Mouse (Mus musculus) macrophage (primary cell): Measurements from ENCODE around the gene Pfdn6. TPM values are rescaled to one million over a fixed set of nuclear protein-coding genes. Genes with fewer than 3 reads are reported as not detected.

Experiments used
- H3K27ac ChIP-seq: fragments of 350-480 bp; formaldehyde crosslinking; 2 replicates; pipeline ENCODE4 v1.9.0; 2021
- H3K36me3 ChIP-seq: fragments of 350-480 bp; formaldehyde crosslinking; 2 replicates; pipeline ENCODE4 v1.9.0; 2021; ENCODE audit errors: inconsistent target
- H3K4me3 ChIP-seq: fragments of 350-480 bp; formaldehyde crosslinking; 2 replicates; pipeline ENCODE4 v1.9.0; 2021; ENCODE audit errors: inconsistent target
- H3K79me2 ChIP-seq: fragments of 350-480 bp; formaldehyde crosslinking; 2 replicates; pipeline ENCODE4 v1.9.0; 2021; ENCODE audit errors: inconsistent target
- WGBS: methylation state at CpG from one replicate; pipeline ENCODE4 v1.1.7; 2026; ENCODE audit warnings: inconsistent platforms; ENCODE audit not compliant: missing documents; 5-methylcytosine and 5-hydroxymethylcytosine counted together
- polyA plus RNA-seq: library from polyadenylated mRNA; stranded (reverse); fragments of 250-400 nt; gene quantifications from 3 replicates; pipeline ENCODE4 v1.2.4, GENCODE M21; 2018; ENCODE audit warnings: inconsistent platforms

The Pfdn6 gene
- polyA plus RNA-seq, 1 experiment from 2014 or later: 39.8 TPM

DNA sequence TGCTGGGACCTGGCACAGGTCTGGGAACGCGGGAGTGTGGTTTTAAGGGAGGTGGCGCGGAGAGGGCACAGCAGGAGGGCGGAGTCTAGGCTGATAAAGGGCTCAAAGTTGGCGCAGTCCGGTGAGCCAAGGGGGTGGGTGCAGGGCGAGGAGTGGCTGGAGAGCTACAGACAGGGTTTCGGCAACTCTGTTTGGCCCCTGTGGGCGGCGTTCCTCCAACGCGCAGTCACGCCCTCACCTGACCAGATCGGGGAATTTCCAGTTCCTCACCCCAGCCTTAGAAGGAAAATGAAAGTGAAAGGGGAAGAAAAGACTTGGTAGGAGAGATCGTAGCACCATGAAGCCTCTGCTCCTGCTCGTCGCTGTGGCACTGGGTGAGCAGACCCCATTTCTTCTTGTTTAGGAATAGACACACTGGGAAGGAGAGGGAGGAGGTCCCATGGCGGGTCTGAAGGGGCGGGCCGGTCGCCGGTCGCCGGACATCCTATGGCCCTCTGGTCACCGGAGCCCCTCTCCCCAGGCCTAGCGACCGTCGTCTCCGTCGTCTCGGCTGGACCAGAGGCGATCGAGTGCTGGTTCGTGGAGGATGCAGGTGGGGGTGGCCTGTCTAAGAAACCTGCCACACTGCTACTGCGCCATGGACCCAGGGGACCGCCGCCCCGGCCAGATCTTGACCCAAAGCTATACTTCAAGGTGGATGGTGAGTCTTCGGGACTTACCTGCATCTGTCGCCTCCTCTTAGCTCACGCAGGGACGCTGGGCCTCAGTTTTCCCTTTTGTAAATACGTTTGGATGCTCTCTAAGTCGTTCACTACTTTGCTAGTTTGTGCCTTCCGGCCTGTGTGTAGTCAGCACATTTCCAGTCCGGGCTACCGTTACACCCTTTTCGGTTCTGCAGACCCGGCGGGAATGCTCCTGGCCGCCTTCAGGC, 20.5 kb downstream of the Pfdn6 start:
- WGBS: under 1% methylated on average over 47 of the region's 52 CpGs
- Histone ChIP-seq H3K36me3 (peaks cover 47% of the 10 kb centered on the region; the same call in 1 of the 2 replicates), H3K27ac (peak overlapping the region; percentile 88), H3K4me3 (peak overlapping the region; percentile 99), H3K79me2 (peaks cover 88% of the 10 kb centered on the region)

DNA sequence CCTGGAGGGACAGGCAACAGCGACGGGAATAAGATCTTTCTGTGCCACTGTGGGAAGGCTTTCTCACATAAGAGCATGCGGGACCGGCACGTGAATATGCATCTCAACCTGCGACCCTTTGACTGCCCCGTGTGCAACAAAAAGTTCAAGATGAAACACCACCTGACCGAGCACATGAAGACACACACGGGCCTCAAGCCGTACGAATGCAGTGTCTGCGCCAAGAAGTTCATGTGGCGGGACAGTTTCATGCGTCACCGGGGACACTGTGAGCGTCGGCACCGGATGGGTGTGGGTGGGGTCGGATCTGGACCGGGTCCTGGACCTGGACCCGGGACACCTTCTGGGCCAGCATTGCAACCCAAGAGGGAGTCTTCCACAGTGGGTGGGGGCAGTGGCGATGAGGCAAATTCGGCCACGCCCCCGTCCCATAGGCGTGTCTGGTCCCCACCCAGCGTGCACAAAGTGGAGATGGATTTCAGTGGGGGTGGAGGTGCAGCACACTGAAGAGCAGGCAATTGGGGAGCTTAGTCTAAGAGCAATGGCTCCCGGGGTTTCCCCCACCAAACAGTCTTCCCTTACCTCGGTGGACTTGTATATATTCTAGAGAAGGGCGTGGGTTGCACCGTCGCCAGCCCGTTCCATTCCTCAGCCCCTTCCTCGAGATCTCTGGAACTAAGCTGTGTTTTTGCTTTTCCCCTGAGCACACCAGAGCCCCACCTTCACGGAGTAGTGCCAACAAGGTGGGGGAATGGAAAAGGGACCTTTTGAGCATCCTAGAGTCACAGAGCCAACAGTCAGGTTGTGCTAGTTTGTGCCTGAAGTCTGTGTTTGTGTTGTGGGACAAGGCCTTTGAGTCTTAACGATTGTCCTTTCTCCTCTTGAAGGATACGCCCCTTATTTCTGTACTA, 21.6 kb downstream of the Pfdn6 start:
- 87% methylated on average over 37 of the region's 37 CpGs for WGBS

DNA sequence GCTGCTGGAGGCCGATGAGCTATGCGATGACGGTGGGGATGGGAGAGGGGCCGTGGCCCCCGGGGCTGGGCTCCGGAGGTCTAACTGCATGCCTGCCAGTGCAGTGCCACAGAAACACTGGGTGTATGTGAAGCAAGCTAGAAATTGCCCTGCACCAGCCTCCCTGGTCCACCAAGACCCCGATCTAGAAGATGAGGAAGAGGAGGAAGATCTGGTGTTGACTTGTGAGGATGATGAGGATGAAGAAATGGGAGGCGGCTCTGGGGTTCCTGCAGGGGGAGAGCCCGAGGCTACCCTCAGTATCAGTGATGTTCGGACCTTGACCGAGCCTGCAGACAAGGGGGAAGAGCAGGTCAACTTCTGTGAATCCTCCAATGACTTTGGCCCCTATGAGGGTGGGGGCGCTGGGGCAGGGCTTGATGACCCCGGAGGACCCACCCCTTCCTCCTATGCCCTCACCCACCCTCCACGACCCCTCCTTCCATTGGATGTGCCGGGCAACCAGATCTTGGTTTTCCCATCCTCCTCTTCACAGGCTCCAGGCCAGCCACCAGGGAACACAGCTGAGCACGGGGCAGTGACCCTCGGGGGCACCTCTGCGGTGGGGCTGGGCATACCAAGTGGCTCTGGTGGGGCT, 22.4 kb downstream of the Pfdn6 start:
- Histone ChIP-seq H3K27ac (no peak overlapping the region), H3K4me3 (no peak overlapping the region), H3K36me3 (peaks cover 48% of the 10 kb centered on the region; the same call in 1 of the 2 replicates), H3K79me2 (peaks cover 88% of the 10 kb centered on the region)
- 92% methylated on average over 18 of the region's 18 CpGs for WGBS

More for the DNA sequence above, 21.6 kb downstream of the Pfdn6 start:
- Histone ChIP-seq H3K36me3 (peaks cover 50% of the 10 kb centered on the region; the same call in 1 of the 2 replicates), H3K4me3 (peak overlapping the region; percentile 99), H3K79me2 (peaks cover 88% of the 10 kb centered on the region), H3K27ac (peak overlapping the region; percentile 88)

DNA sequence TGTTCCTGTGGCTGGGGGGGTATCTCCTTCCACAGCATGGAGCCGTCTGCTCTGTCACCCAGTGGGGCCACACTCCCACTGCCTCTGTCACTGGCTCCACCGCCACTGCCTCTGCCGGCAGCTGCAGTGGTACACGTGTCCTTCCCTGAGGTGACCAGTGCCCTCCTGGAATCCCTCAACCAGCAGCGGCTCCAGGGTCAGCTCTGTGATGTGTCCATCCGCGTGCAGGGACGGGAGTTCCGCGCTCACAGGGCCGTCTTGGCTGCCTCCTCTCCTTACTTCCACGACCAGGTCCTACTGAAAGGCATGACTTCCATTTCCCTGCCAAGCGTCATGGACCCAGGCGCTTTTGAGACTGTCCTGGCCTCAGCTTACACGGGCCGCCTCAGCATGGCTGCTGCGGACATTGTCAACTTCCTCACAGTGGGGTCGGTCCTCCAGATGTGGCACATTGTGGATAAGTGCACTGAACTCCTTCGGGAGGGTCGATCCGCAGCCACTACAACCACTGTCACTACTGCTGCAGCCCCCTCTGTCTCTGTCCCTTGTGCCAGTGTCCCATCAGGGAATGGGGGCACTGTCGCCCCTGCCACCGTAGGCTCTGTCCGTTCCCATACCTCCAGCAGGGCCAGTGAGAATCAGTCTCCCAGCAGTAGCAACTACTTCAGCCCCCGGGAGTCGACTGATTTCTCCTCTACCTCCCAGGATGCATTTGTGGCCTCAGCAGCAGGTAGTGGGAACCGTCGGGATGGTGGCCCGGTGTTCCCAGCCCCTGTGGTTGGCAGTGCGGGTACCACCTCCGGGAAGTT, 23.1 kb downstream of the Pfdn6 start:
- WGBS: 89% methylated on average over 26 of the region's 31 CpGs
- peak overlapping the region; percentile 38; the same call in 1 of the 2 replicates for H3K27ac ChIP-seq
- peaks cover 46% of the 10 kb centered on the region; the same call in 1 of the 2 replicates for H3K36me3 ChIP-seq
- H3K79me2 ChIP-seq: peaks cover 88% of the 10 kb centered on the region
- H3K4me3 ChIP-seq: peak overlapping the region; percentile 74

DNA sequence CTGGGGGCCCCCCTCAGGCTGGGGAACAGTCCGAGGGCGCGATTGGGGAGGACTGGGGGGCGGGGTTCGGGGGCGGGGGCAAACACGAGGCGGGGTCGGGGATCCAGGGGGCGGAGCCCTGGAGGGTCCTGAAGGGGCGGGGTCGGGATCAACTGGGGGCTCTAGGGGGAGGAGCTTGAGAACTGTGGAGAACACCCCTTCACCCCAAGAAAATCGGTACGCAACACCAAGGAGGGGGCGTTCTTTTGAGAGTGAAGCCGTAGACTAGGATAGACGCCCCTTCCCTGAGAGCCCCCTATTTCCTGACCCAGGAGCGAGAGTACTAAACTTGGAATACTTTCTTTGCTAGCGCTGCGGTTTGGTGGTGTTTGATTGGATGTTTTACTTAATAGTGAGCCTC, 23.8 kb downstream of the Pfdn6 start:
- Histone ChIP-seq H3K27ac (peak overlapping the region; percentile 38), H3K4me3 (peak overlapping the region; percentile 74), H3K79me2 (peaks cover 88% of the 10 kb centered on the region), H3K36me3 (peaks cover 52% of the 10 kb centered on the region; the same call in 1 of the 2 replicates)
- whole genome bisulfite sequencing: 0% methylated on average over 10 of the region's 20 CpGs

DNA sequence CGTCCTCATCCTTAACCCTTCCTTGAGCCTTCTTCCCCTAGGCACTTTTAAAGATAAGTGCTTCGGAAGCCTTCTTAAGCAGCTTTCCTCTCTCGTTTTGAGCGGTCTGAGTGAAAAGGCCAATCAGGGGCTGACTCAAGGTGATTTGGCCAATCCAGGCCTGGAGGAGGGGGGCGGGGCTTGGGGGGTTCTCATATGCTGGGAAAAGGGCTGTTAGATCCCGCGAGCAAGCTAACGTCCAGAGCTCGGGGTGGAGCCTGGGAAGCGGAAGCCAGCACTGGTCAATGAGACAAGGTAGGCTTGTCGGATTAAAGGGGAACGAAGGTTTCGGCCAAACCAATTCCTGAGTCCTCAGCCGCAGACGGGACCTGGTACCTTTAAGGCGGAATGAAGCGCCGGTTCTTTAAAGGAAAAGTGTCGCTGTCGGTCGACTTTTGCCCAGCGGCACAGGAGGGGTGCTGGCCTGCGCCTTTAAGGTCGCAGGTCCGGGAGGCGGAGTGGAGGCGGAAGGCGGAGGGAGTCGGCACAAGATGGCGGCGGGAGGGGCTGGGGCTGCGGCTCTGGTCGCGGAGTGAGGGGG, 24.4 kb downstream of the Pfdn6 start, which contains the start of the genes Tapbp and Zbtb22:
TSS of gene Tapbp (plus strand) at position 229 of the 580 bp plus-strand sequence.
TSS of gene Zbtb22 (plus strand) at position 234 of the 580 bp plus-strand sequence.
- Histone ChIP-seq H3K4me3 (peak within 1 kb of the TSS; percentile 74), H3K79me2 (peaks cover 88% of the 10 kb centered on the region), H3K27ac (peak within 1 kb of the TSS; percentile 38), H3K36me3 (peaks cover 56% of the 10 kb centered on the region; the same call in 1 of the 2 replicates)
- 0% methylated on average over 27 of the region's 34 CpGs for WGBS

DNA sequence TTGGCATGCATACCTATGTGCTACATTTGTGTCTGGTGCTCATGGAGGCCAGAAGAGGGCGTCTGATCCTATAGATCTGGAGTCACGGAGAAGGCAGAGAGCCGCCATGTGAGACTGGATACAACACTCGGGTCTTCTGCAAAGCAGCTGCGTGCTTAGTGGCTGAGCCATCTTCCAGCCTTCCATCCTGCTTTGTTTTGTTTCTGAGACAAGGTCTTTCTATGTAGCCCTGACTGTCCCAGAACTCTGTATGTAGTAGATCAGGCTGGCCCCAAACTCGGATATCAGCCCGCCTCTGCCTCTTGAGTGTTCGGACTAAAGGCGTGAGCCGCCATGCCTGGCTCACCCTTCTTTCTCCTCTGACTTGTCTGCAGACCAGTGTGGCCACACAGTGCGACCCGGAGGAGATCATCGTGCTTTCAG, 25.2 kb downstream of the Pfdn6 start:
- Histone ChIP-seq H3K27ac (no peak overlapping the region), H3K36me3 (peaks cover 56% of the 10 kb centered on the region; the same call in 1 of the 2 replicates), H3K4me3 (no peak overlapping the region), H3K79me2 (peaks cover 88% of the 10 kb centered on the region)
- 77% methylated on average over 13 of the region's 13 CpGs for WGBS

DNA sequence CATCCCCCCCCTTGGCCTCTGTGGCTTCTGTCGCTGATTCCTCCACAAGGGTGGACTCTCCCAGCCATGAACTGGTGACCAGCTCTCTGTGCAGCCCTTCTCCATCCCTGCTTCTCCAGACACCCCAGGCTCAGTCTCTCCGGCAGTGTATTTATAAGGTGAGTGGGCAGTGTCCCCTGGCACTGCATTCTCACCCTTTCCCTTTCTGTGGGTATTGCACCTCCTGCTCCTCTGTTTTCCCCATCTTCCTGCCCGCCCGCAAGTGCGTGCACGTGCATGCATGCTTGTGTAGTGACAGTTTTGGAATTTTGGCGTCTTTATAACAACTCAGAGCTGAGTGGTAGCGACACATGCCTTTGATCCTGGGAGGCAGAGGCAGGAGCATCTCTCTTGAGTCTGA, 26.2 kb downstream of the Pfdn6 start:
- Histone ChIP-seq H3K27ac (no peak overlapping the region), H3K4me3 (no peak overlapping the region), H3K79me2 (peaks cover 80% of the 10 kb centered on the region), H3K36me3 (peaks cover 56% of the 10 kb centered on the region; the same call in 1 of the 2 replicates)
- WGBS: 97% methylated on average over 8 of the region's 8 CpGs

DNA sequence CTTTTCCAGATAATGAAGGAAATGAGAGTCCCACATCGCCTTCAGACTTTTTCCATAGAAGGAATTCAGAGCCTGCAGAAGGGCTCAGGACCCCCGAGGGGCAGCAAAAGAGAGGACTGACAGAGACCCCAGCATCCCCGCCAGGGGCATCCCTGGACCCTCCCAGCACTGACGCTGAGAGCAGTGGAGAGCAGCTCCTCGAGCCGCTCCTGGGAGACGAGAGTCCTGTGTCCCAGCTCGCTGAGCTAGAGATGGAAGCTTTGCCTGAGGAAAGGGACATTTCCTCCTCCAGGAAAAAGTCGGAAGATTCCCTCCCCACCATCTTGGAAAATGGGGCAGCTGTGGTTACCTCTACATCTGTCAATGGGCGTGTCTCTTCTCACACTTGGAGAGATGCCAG, 26.9 kb downstream of the Pfdn6 start:
- H3K36me3 ChIP-seq: peaks cover 55% of the 10 kb centered on the region; the same call in 1 of the 2 replicates
- WGBS: 93% methylated on average over 10 of the region's 10 CpGs

DNA sequence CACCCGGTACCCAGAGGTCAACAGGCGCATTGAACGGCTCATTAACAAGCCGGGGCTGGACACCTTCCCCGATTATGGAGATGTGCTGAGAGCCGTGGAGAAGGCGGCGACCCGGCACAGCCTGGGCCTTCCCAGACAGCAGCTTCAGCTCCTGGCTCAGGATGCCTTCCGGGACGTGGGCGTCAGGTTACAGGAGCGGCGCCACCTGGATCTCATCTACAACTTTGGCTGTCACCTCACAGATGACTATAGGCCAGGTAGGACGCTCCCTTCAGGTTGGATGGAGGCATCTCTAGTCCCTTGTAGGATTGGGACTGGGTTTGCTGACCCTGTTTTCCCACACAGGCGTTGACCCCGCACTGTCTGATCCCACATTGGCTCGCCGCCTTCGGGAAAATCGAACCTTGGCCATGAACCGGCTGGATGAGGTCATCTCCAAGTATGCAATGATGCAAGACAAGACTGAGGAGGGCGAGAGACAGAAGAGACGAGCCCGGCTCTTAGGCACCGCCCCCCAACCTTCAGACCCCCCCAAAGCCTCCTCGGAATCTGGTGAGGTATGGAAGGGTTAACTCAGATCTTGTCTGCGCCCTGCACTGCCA, 28.2 kb downstream of the Pfdn6 start:
- H3K36me3 ChIP-seq: peaks cover 43% of the 10 kb centered on the region; the same call in 1 of the 2 replicates
- H3K27ac ChIP-seq: no peak overlapping the region
- H3K4me3 ChIP-seq: no peak overlapping the region
- WGBS: 95% methylated on average over 27 of the region's 28 CpGs
- H3K79me2 ChIP-seq: peaks cover 77% of the 10 kb centered on the region

More for the DNA sequence above, 26.9 kb downstream of the Pfdn6 start:
- Histone ChIP-seq H3K79me2 (peaks cover 79% of the 10 kb centered on the region), H3K4me3 (no peak overlapping the region), H3K27ac (no peak overlapping the region)

DNA sequence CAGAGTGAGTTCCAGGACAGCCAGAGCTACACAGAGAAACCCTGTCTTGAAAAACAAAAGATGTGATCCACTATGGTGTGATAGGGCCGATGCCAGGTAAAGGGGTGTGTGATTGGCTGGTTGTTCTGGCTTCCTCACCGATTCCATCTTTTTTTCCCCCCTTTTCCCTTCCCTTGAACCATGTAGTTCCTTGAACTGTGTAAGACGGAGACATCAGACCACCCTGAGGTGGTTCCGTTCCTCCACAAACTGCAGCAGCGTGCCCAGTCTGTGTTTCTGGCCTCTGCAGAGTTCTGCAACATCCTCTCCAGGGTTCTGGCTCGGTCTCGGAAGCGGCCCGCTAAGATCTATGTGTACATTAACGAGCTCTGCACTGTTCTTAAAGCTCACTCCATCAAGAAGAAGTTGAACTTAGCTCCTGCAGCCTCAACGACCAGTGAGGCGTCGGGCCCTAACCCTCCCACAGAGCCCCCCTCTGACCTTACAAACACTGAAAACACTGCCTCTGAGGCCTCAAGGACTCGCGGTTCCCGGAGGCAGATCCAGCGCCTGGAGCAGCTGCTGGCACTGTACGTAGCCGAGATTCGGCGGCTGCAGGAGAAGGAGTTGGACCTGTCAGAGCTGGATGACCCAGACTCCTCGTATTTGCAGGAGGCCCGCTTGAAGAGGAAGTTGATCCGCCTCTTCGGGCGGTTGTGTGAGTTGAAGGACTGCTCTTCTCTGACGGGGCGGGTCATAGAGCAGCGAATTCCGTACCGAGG, 28.9 kb downstream of the Pfdn6 start:
- 94% methylated on average over 29 of the region's 31 CpGs for WGBS
- Histone ChIP-seq H3K36me3 (peaks cover 41% of the 10 kb centered on the region; the same call in 1 of the 2 replicates), H3K79me2 (peaks cover 71% of the 10 kb centered on the region), H3K4me3 (peak overlapping the region; percentile 95; the same call in 1 of the 2 replicates), H3K27ac (no peak overlapping the region)
